Mouse (Mus musculus) midbrain, embryonic 15.5 days (tissue): ENCODE results near the gene Ltk. TPM values are rescaled to one million over a fixed set of nuclear protein-coding genes. Genes with fewer than 3 reads are reported as not detected.
A peak's percentile ranks its signal among the peaks of the same experiment; 100 is the strongest.

Source experiments
- ATAC-seq: fragments of 200-750 bp; cut with Nextera tagmentation; replicated peaks from 2 replicates; pipeline ENCODE4 v1.8.0; 2017; ENCODE audit warnings: moderate TSS enrichment
- H3K27ac ChIP-seq: fragments of 300-500 bp; sonication (generic); 2 replicates; pipeline ENCODE4 v1.5.1; 2015; ENCODE audit warnings: mild to moderate bottlenecking, inconsistent platforms
- H3K27me3 ChIP-seq: fragments of 300-500 bp; sonication (generic); replicated peaks from 2 replicates; pipeline ENCODE4 v1.6.1; 2015; ENCODE audit warnings: inconsistent platforms
- H3K36me3 ChIP-seq: fragments of 300-500 bp; sonication (generic); replicated peaks from 2 replicates; pipeline ENCODE4 v1.6.1; 2015; ENCODE audit warnings: inconsistent platforms
- H3K4me1 ChIP-seq: fragments of 300-500 bp; sonication (generic); 2 replicates; pipeline ENCODE4 v1.6.1; 2015; ENCODE audit warnings: inconsistent platforms
- H3K4me2 ChIP-seq: fragments of 300-500 bp; sonication (generic); 2 replicates; pipeline ENCODE4 v1.6.1; 2015; ENCODE audit warnings: inconsistent platforms, mild to moderate bottlenecking, moderate library complexity
- H3K4me3 ChIP-seq: fragments of 300-500 bp; sonication (generic); 2 replicates; pipeline ENCODE4 v1.5.1; 2015; ENCODE audit warnings: mild to moderate bottlenecking, inconsistent platforms
- H3K9ac ChIP-seq: fragments of 300-500 bp; sonication (generic); 2 replicates; pipeline ENCODE4 v1.6.1; 2015; ENCODE audit warnings: mild to moderate bottlenecking, inconsistent platforms
- H3K9me3 ChIP-seq: fragments of 300-500 bp; sonication (generic); 2 replicates; pipeline ENCODE4 v1.6.1; 2016; ENCODE audit warnings: inconsistent platforms
- WGBS: fragments of 180-500 bp; shearing (Covaris S2); methylation state at CpG from one replicate; pipeline ENCODE4 v1.1.7; 2015; ENCODE audit warnings: mixed read lengths; 5-methylcytosine and 5-hydroxymethylcytosine counted together
- polyA plus RNA-seq: library from polyadenylated mRNA; unstranded; fragments of >200 nt; fragmentation: Nextera tagmentation; extraction: Ambion mirVana; gene quantifications from 2 replicates; pipeline ENCODE4 v1.2.1, GENCODE M21; 2015

Ltk gene
- 2.2 and 3.5 TPM in 2 replicates for polyA plus RNA-seq

DNA sequence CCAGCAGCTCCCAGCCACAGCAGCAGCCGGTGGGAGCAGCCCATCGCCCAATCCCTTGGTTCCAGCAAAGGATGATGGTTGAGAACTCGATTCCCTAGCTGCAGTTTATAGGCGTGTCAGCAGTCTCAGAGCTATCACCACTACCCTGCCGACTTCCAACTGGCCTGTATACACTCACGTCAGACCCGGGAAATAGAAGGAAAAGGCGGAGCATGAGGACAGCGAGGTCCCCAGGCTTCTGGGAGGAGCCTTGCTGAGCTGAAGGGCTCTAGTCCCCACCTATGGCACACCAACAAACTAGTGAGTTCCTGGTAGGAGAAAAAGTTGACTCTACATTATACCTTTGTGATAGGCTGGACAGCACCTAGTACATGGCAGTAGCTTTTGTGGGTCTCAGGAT is at the start of gene Ltk:
Ltk (minus strand) TSS at position 181 of the 400 bp plus-strand sequence.
- peaks cover 38% of the 10 kb centered on the region for H3K27me3 ChIP-seq
- no peaks in the 10 kb centered on the region for H3K9me3 ChIP-seq
- ATAC-seq: no peak
- peaks cover 15% of the 10 kb centered on the region for H3K4me1 ChIP-seq
- 20% methylated on average over 9 of the region's 9 CpGs for WGBS
- no peak within 1 kb of the TSS for H3K4me3 ChIP-seq
- H3K27ac ChIP-seq: no peak within 1 kb of the TSS
- H3K36me3 ChIP-seq: peaks cover 13% of the 10 kb centered on the region; the same call in 1 of the 2 replicates
- H3K9ac ChIP-seq: no peak within 1 kb of the TSS
- H3K4me2 ChIP-seq: peak within 1 kb of the TSS; percentile 98; the same call in 1 of the 2 replicates

DNA sequence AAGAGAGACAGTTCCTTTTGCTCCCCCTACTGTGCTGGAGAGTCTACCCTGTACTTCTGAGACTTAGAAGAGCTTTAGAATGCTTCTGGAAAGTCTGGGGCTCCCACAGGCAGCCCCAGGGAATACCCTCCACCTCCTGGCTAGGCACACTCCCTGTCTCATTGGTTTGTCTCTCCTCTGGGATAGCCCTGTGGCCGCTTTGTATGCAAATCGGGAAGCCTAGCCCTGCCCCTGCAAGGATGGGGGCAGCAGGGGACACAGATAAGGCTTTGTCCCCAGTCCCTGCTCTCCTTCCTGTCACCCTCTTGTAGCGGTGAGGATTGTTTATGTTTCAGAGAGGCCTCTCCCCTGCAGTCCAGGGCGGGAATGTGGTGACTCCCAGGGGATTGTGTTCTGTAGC is 48.6 kb upstream of the Ltk start:
- Histone ChIP-seq H3K27ac (no peak overlapping the region), H3K9ac (no peak overlapping the region), H3K4me2 (no peak overlapping the region), H3K27me3 (no peaks in the 10 kb centered on the region), H3K4me1 (peaks cover 13% of the 10 kb centered on the region), H3K4me3 (no peak overlapping the region), H3K9me3 (no peaks in the 10 kb centered on the region), H3K36me3 (no peaks in the 10 kb centered on the region)
- 51% methylated on average over 4 of the region's 4 CpGs for WGBS
- ATAC-seq: no peak

DNA sequence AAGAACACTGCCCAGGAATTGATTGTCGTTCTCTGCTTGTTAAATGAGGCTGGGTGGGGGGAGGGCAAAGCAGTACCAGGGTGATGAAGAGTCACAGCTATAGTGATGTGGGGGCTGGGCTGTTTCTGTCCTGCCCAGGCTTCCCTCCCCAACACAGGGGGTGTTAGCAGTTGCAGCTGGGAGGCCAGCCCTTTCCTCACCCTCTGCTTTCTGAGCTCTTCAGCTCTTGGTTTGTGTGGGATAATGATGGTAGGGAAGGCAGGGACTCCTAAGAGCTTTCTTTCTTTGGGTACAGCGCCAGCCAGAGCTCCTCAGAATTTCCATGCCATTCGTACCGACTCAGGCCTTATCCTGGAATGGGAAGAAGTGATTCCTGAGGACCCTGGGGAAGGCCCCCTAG is 48.2 kb upstream of the Ltk start:
- Histone ChIP-seq H3K4me3 (no peak overlapping the region), H3K27me3 (no peaks in the 10 kb centered on the region), H3K27ac (no peak overlapping the region), H3K9me3 (no peaks in the 10 kb centered on the region), H3K36me3 (no peaks in the 10 kb centered on the region), H3K4me1 (peaks cover 17% of the 10 kb centered on the region), H3K9ac (no peak overlapping the region), H3K4me2 (no peak overlapping the region)
- WGBS: 38% methylated on average over 4 of the region's 4 CpGs
- ATAC-seq: no peak

DNA sequence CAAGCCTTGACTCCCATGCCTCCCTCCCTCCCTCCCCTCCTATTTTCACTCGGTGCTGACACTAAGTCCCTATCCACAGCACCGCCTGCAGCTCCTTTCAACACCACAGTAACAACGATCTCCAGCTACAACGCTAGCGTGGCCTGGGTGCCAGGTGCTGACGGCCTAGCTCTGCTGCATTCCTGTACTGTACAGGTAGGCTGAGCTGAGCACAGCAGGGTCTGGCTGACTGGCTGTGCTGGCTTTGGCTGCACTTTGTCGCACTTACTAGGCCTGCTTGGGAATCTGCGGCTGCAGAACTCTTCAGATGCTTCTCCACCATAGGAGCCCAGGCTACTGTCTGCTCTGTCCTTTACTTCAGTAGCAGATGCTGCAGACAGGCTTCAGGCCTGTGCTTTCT is 45.3 kb upstream of the Ltk start:
- Histone ChIP-seq H3K27ac (no peak overlapping the region), H3K4me1 (peaks cover 34% of the 10 kb centered on the region), H3K36me3 (no peaks in the 10 kb centered on the region), H3K9ac (no peak overlapping the region), H3K27me3 (peaks cover 3% of the 10 kb centered on the region; the same call in 1 of the 2 replicates), H3K4me3 (no peak overlapping the region), H3K4me2 (no peak overlapping the region), H3K9me3 (no peaks in the 10 kb centered on the region)
- no peak for ATAC-seq
- 51% methylated on average over 8 of the region's 8 CpGs for WGBS

DNA sequence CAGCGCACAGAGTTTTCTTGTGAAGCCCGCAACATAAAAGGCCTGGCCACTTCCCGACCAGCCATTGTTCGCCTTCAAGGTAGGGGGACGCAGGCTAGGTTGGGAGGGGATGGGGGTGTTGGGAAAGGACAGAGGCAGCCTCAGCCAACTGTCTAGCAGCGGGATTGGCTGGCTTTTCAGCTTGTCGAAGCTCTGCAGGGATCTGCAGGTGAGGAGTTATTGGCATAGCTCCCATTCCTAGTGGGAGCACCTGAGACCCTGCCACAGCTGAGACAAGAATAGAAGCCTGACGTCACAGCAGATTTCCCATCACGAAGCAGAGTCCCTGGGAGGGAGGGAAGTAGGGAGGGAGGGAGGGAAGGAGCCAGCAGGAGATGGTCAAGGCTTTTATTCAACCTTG is 44.5 kb upstream of the Ltk start:
- Histone ChIP-seq H3K4me2 (no peak overlapping the region), H3K36me3 (no peaks in the 10 kb centered on the region), H3K27ac (no peak overlapping the region), H3K4me1 (peaks cover 41% of the 10 kb centered on the region), H3K4me3 (no peak overlapping the region), H3K9me3 (no peaks in the 10 kb centered on the region), H3K9ac (no peak overlapping the region), H3K27me3 (peaks cover 3% of the 10 kb centered on the region; the same call in 1 of the 2 replicates)
- ATAC-seq: no peak
- 18% methylated on average over 9 of the region's 9 CpGs for WGBS

DNA sequence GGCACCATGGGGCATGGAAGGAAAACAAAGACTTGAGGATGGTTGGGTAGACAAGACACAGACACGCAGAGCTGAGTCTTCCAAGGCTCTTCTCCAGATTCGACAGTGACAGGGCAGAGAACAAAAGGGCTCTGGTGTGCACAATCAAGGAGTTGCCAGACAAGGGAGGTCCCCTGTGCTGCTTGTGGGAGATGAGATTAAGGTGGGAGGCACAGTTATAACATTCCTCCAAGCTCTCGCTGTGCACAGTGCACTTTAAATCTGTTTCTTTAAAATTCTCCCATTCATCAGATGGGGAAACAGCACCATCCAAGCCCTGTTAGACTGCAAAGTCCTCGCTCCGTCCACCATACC is 44.0 kb upstream of the Ltk start:
- Histone ChIP-seq H3K9me3 (no peaks in the 10 kb centered on the region), H3K4me3 (no peak overlapping the region), H3K27ac (no peak overlapping the region), H3K36me3 (no peaks in the 10 kb centered on the region), H3K9ac (no peak overlapping the region), H3K4me1 (peaks cover 41% of the 10 kb centered on the region), H3K27me3 (peaks cover 3% of the 10 kb centered on the region; the same call in 1 of the 2 replicates), H3K4me2 (no peak overlapping the region)
- ATAC-seq: no peak
- WGBS: 33% methylated on average over 5 of the region's 5 CpGs

DNA sequence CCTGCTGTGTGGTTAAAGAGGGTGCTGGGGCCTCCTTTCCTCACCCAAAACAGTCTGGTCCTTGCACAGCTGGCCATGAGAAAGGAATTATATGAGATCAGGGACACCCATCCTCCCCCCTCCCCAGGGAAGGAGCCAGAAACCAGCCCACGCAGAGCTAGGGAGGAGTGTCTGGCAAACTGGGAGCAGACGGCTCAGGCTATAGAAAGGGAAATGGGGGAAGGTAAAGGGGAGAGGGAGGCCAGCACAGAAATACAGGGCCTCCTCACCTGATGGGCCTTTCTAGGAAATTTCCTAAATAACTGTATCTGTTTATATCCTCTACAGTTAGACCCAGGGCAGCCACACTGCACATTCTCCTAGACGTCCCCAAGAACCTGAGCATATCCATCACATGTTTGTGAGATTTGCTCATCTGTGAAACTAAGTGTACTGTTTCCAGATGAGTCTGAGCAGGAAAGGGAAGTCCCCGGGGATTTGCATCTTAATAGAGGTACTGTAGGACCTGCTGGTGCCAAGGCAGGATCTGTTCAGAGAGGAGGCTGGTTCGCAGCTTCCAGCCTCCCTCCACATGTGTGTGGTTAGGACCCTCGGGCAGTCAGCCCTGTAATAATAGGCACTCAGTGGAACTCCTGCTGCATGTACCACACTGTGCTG is 43.5 kb upstream of the Ltk start:
- H3K9ac ChIP-seq: no peak overlapping the region
- H3K27me3 ChIP-seq: peaks cover 3% of the 10 kb centered on the region; the same call in 1 of the 2 replicates
- ATAC-seq: no peak
- H3K4me2 ChIP-seq: no peak overlapping the region
- H3K4me1 ChIP-seq: peaks cover 45% of the 10 kb centered on the region
- no peak overlapping the region for H3K4me3 ChIP-seq
- WGBS: 10% methylated on average over 6 of the region's 6 CpGs
- H3K9me3 ChIP-seq: no peaks in the 10 kb centered on the region
- no peak overlapping the region for H3K27ac ChIP-seq
- no peaks in the 10 kb centered on the region for H3K36me3 ChIP-seq

DNA sequence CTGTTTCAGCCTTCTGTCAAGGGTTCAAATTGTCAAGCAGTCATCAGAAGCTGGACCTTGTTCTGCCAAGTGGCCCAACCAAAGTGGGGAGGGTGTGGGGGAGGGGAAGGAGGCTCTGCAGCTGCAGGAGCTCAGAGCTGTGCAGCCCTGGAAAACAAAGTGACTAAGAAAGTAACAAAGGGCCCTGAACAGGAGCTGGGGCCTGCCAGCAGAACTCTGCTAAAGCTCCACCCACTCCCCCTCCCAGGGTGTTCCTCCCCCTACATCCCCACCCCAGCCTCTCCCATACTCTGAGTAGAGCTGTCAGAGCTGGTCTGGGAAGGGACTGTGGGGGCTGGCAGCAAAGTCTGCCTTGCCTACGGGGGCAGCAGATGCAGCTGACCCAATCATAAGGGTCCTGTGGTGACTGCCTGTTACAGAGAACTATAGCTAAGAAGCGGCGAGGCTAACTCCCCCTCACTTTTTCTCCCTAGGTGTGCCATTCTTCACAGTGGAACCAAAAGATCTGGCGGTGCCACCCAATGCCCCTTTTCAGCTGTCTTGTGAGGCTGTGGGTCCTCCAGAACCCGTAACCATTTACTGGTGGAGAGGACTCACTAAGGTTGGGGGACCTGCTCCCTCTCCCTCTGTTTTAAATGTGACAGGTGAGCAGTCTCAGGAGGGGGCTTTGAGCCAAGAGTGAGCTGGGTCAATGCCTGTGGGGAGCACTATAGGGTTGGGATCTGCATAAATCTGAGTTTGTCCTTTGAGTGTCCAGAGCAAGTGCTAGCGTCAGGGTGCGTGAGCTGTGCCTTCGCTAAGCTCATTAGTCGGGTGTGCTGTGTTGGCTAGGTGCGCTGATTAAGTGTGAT is 42.8 kb upstream of the Ltk start:
- Histone ChIP-seq H3K4me2 (no peak overlapping the region), H3K27me3 (peaks cover 10% of the 10 kb centered on the region), H3K9me3 (no peaks in the 10 kb centered on the region), H3K4me3 (no peak overlapping the region), H3K36me3 (no peaks in the 10 kb centered on the region), H3K27ac (no peak overlapping the region), H3K4me1 (peaks cover 45% of the 10 kb centered on the region), H3K9ac (no peak overlapping the region)
- 22% methylated on average over 10 of the region's 10 CpGs for WGBS
- 0 out of 2 replicates have a peak, but pooled peaks have one; percentile 22 for ATAC-seq

DNA sequence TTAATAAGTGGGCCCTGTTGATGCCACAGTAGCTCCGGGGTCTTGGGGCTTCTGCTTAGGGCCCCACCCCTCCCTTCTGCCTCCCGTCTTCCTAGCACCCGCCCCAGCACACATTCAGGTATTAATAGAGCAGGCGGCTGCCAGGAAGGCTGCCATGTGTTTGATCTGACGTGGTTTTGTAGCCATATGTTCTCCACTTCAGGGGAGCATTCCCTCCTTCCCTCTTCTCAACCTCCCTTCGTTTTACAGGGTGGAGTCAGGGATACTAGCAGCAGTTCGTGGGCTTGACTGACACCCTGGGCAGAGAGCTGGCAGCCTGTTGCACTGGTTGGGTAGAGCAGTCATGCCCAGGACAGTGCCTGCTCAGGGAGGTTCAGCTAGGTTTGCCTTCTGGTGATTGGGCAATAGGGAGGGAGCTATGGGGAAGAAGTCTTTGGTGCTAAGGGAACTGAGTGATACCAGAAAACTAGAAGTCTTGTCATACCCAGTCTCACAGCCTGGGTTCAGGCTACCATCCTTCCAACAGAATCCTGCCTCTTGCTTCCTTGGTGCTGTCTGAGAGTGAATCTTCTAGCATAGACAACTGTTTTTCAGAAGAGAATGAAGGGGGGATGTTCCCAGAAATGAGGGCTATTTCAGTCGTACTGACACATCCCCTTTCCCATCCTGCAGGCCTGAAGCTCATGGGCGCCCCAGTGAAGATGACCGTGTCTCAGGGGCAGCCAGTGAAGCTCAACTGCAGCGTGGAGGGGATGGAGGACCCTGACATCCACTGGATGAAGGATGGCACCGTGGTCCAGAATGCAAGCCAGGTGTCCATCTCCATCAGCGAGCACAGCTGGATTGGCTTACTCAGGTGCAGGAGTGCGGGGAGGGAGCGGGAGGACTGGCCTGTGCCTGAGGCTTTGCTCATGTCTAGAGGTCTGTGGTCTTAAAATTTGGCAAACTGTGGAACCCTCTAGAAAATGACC is 40.9 kb upstream of the Ltk start:
- Histone ChIP-seq H3K27ac (no peak overlapping the region), H3K27me3 (peaks cover 19% of the 10 kb centered on the region), H3K4me1 (peaks cover 45% of the 10 kb centered on the region), H3K9ac (peak overlapping the region; percentile 87; the same call in 1 of the 2 replicates), H3K9me3 (no peaks in the 10 kb centered on the region), H3K36me3 (no peaks in the 10 kb centered on the region), H3K4me2 (peak overlapping the region; percentile 96), H3K4me3 (peak overlapping the region; percentile 89)
- WGBS: 47% methylated on average over 15 of the region's 15 CpGs
- no peak for ATAC-seq

DNA sequence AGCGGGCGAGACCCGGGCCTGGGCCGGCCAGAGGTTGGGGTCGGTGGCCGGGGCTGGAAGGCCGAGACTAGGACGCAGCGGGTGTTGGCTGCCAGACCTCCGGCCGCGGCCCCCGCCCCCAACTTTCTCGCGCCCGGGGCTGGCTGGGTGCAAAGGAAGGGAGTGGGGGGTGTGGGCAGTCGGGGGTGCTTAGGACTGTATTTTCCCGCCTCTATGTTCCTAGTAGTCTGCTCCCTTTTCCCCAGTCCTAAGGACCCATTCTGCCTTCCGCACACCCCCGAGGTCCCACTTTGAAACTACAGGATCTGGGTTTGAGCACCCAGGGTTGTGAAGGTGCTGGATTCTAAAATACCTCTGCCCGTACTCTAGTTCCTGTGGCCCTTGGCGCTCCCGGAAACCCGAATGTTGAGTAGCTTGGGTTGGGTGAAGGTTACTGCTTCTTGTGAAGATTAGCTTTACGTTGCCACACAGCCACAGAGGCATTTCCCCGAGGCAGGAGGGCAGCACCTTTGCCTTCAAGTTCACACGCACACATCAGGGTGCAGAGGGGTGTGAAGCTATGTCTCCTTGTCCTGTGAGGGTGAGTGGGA is 39.8 kb upstream of the Ltk start:
- peak; percentile 60 for ATAC-seq
- peak overlapping the region; percentile 87 for H3K9ac ChIP-seq
- no peaks in the 10 kb centered on the region for H3K9me3 ChIP-seq
- peaks cover 19% of the 10 kb centered on the region for H3K27me3 ChIP-seq
- peak overlapping the region; percentile 1; the same call in 1 of the 2 replicates for H3K27ac ChIP-seq
- H3K36me3 ChIP-seq: no peaks in the 10 kb centered on the region
- peak overlapping the region; percentile 96 for H3K4me2 ChIP-seq
- 1% methylated on average over 18 of the region's 27 CpGs for WGBS
- H3K4me1 ChIP-seq: peaks cover 42% of the 10 kb centered on the region
- H3K4me3 ChIP-seq: peak overlapping the region; percentile 89

DNA sequence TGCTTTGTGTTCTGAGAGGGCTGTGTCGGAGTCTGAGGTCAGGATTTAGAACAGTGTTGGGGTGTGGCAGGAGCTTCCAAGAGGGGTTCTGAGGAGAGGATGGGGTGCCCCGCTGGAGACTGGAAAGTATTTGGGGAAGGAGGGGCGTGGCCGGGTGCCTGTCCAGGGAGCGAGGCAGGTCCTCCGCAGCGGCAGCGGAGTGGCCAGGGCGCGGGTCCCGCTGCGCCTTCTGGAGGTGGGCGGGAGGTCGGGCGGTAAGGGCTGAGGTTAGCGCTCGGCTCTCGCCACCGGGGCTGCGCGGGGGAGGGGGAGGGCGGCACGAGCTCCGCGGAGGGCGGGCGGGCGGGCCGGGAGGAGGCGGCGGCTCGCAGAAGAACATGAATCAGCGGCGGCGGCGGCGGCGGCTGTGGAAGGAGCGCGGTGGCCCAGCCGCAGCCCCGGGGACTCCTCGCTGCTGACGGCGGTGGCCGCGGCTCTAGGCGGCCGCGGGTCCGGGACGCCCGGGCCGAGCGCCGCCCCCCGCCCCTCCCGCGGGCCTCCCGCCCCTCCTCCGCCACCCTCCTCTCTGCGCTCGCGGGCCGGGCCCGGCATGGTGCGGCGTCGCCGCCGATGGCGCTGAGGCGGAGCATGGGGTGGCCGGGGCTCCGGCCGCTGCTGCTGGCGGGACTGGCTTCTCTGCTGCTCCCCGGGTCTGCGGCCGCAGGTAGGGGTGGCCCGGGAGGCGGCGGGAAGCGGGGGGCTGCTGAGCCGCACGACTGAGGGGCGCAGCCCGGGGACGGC is 39.1 kb upstream of the Ltk start:
- H3K4me3 ChIP-seq: peak overlapping the region; percentile 89
- 1% methylated on average over 57 of the region's 89 CpGs for WGBS
- peak; percentile 72 for ATAC-seq
- peak overlapping the region; percentile 87 for H3K9ac ChIP-seq
- H3K9me3 ChIP-seq: no peaks in the 10 kb centered on the region
- peak overlapping the region; percentile 1; the same call in 1 of the 2 replicates for H3K27ac ChIP-seq
- H3K36me3 ChIP-seq: no peaks in the 10 kb centered on the region
- H3K27me3 ChIP-seq: peaks cover 19% of the 10 kb centered on the region
- peak overlapping the region; percentile 96 for H3K4me2 ChIP-seq
- peaks cover 37% of the 10 kb centered on the region for H3K4me1 ChIP-seq
